Mouse (Mus musculus) T-helper 2 cell (primary cell): ENCODE results near the gene Sufu.

ENCODE experiments used
- in situ Hi-C: fragments of 300-600 bp; cut with MboI, MseI; formaldehyde crosslinking; loops from one replicate; pipeline ENCODE4 v1.15.1; 2025; ENCODE audit warnings: high pct_unique_total_duplicates

The Sufu gene

GRCm38 (mm10) chr19:46396686-46397435 lies at the start of gene Sufu:
Gene Sufu (plus strand): TSS chr19:46396896.
- in situ Hi-C loops: no loop called here

GRCm38 (mm10) chr19:46347146-46347545 lies 49.5 kb upstream of the Sufu start:
- in situ Hi-C loops: no loop called here

- in situ Hi-C loops: no loop called here
Measured at GRCm38 (mm10) chr19:46347936-46348668, 48.6 kb upstream of the Sufu start.

- in situ Hi-C loops: no loop called here
Measured at GRCm38 (mm10) chr19:46348761-46349458, 47.8 kb upstream of the Sufu start.

- in situ Hi-C loops: no loop called here
Measured at GRCm38 (mm10) chr19:46349550-46349949, 47.1 kb upstream of the Sufu start.

GRCm38 (mm10) chr19:46350168-46350932 lies 46.3 kb upstream of the Sufu start, which contains the start of gene 2310034G01Rik:
Gene 2310034G01Rik (minus strand): TSS chr19:46350302.
- in situ Hi-C loops: no loop called here

- in situ Hi-C loops: no loop called here
Measured at GRCm38 (mm10) chr19:46356701-46357138, 40.0 kb upstream of the Sufu start.

- in situ Hi-C loops: no loop called here
Measured at GRCm38 (mm10) chr19:46357344-46358280, 39.1 kb upstream of the Sufu start.

- in situ Hi-C loops: no loop called here
Measured at GRCm38 (mm10) chr19:46358381-46358780, 38.3 kb upstream of the Sufu start.

- in situ Hi-C loops: loop anchor here (10.0 kb wide), 1 partner anchor 63 kb away; no protein-coding TSS in a partner anchor
Measured at GRCm38 (mm10) chr19:46362104-46362503, 34.6 kb upstream of the Sufu start.

- in situ Hi-C loops: loop anchor here (10.0 kb wide), 1 partner anchor 61 kb away; no protein-coding TSS in a partner anchor
Measured at GRCm38 (mm10) chr19:46363294-46364009, 33.2 kb upstream of the Sufu start.

GRCm38 (mm10) chr19:46367798-46368590 lies 28.7 kb upstream of the Sufu start:
- in situ Hi-C loops: loop anchor here (10.0 kb wide), 1 partner anchor 57 kb away; no protein-coding TSS in a partner anchor

- in situ Hi-C loops: loop anchor here (10.0 kb wide), 1 partner anchor 56 kb away; no protein-coding TSS in a partner anchor
Measured at GRCm38 (mm10) chr19:46369204-46369603, 27.5 kb upstream of the Sufu start.

- in situ Hi-C loops: no loop called here
Measured at GRCm38 (mm10) chr19:46374477-46375088, 22.1 kb upstream of the Sufu start.

- in situ Hi-C loops: no loop called here
Measured at GRCm38 (mm10) chr19:46375489-46375888, 21.2 kb upstream of the Sufu start.

- in situ Hi-C loops: no loop called here
Measured at GRCm38 (mm10) chr19:46375891-46376290, 20.8 kb upstream of the Sufu start.

- in situ Hi-C loops: no loop called here
Measured at GRCm38 (mm10) chr19:46382275-46382674, 14.4 kb upstream of the Sufu start.

- in situ Hi-C loops: loop anchor here (5.0 kb wide), 1 partner anchor 53 kb away; the partner anchor contains the start of gene Cuedc2
Measured at GRCm38 (mm10) chr19:46389872-46390271, 6.8 kb upstream of the Sufu start.
